Mouse (Mus musculus) right cerebral cortex, adult 2 months (tissue): ENCODE measurements around the gene Smad5.

ENCODE experiments used
- DNase-seq, 2 experiments: peaks; one replicate each; pipeline ENCODE4 v3.0.0; 2021 to 2022; ENCODE audit warnings: low spot score in 2 of 2

Smad5 gene

GRCm38 (mm10) chr13:56753192-56753951, 50.6 kb downstream of the Smad5 start, which contains the start of gene Gm45623:
TSS of gene Gm45623 (minus strand) at chr13:56753827.
- no peak for DNase-seq

- DNase-seq, result no peak
Measured at GRCm38 (mm10) chr13:56755871-56756270, 53.1 kb downstream of the Smad5 start.

GRCm38 (mm10) chr13:56757201-56757600, 54.4 kb downstream of the Smad5 start:
- no peak for DNase-seq

GRCm38 (mm10) chr13:56758492-56758891, 55.7 kb downstream of the Smad5 start:
- peak; percentile 70 to 77 for DNase-seq

GRCm38 (mm10) chr13:56762446-56763229, 59.8 kb downstream of the Smad5 start:
- no peak for DNase-seq

- no peak for DNase-seq
Measured at GRCm38 (mm10) chr13:56765284-56766032, 62.6 kb downstream of the Smad5 start.

- peak in 1 of 2 experiments; percentile 33 for DNase-seq
Measured at GRCm38 (mm10) chr13:56766211-56766610, 63.4 kb downstream of the Smad5 start.

- DNase-seq, result no peak
Measured at GRCm38 (mm10) chr13:56769431-56769830, 66.6 kb downstream of the Smad5 start.

GRCm38 (mm10) chr13:56770136-56770578, 67.3 kb downstream of the Smad5 start:
- DNase-seq, result no peak

- no peak for DNase-seq
Measured at GRCm38 (mm10) chr13:56770786-56771185, 68.0 kb downstream of the Smad5 start.

GRCm38 (mm10) chr13:56772592-56772991, 69.8 kb downstream of the Smad5 start:
- DNase-seq, result no peak

GRCm38 (mm10) chr13:56773262-56773870, 70.6 kb downstream of the Smad5 start:
- no peak for DNase-seq

- DNase-seq, result no peak
Measured at GRCm38 (mm10) chr13:56774304-56774703, 71.5 kb downstream of the Smad5 start.

- peak in 1 of 2 experiments; percentile 32 for DNase-seq
Measured at GRCm38 (mm10) chr13:56780746-56781469, 78.1 kb downstream of the Smad5 start.

GRCm38 (mm10) chr13:56781697-56782096, 78.9 kb downstream of the Smad5 start:
- peak; percentile 48 to 55 for DNase-seq

- peak in 1 of 2 experiments; percentile 41 for DNase-seq
Measured at GRCm38 (mm10) chr13:56782621-56783020, 79.8 kb downstream of the Smad5 start.

- peak; percentile 62 to 66 for DNase-seq
Measured at GRCm38 (mm10) chr13:56790683-56791082, 87.9 kb downstream of the Smad5 start.
